Comparison of ENCODE assay signal across 8 mouse cellular contexts in genomic region chr5:65019823-65020222, GRCm38 (mm10). TPM values are rescaled to one million over a fixed set of nuclear protein-coding genes. Genes with fewer than 3 reads are reported as not detected.
DNase-seq lines count a peak whose midpoint lies in the region; ATAC-seq and TF ChIP-seq lines count a peak whose summit lies in the region.

No protein-coding gene starts in this region.

- no peak overlapping the region for H3K4me2 ChIP-seq in hindbrain, embryonic 13.5 days
- no peak overlapping the region for H3K4me2 ChIP-seq in limb, embryonic 14.5 days (replicated peaks; ENCODE audit: low read depth, low read length, severe bottlenecking)

- peak; percentile 84 for ATAC-seq in hindbrain, embryonic 13.5 days (ENCODE audit: low FRiP score)
- no peak for ATAC-seq in limb, embryonic 14.5 days (ENCODE audit: low FRiP score, low read depth)

- 51% methylated on average over 7 of the region's 7 CpGs for WGBS in hindbrain, embryonic 13.5 days
- WGBS in hindbrain, embryonic 10.5 days = 77% methylated on average over 7 of the region's 7 CpGs
- 48% methylated on average over 7 of the region's 7 CpGs for WGBS in limb, embryonic 14.5 days
- WGBS in small intestine, adult 2 months = 19% methylated on average over 7 of the region's 7 CpGs

- H3K36me3 ChIP-seq in hindbrain, embryonic 13.5 days = no peaks in the 10 kb centered on the region
- peaks cover 12% of the 10 kb centered on the region; the same call in 1 of the 2 replicates for H3K36me3 ChIP-seq in hindbrain, embryonic 10.5 days
- peaks cover 62% of the 10 kb centered on the region for H3K36me3 ChIP-seq in limb, embryonic 14.5 days (ENCODE audit: control insufficient read depth, insufficient read depth, low read length)
- peaks cover 22% of the 10 kb centered on the region for H3K36me3 ChIP-seq in small intestine, adult 2 months (ENCODE audit: control insufficient read depth, insufficient read depth, low read length)

- peaks cover 5% of the 10 kb centered on the region for H3K4me1 ChIP-seq in hindbrain, embryonic 13.5 days (replicated peaks)
- H3K4me1 ChIP-seq in hindbrain, embryonic 10.5 days (replicated peaks) = no peaks in the 10 kb centered on the region
- no peaks in the 10 kb centered on the region for H3K4me1 ChIP-seq in limb, embryonic 14.5 days (ENCODE audit: control insufficient read depth, insufficient read depth, low read length)
- no peaks in the 10 kb centered on the region; the same call in 1 of the 2 replicates for H3K4me1 ChIP-seq in small intestine, adult 2 months (ENCODE audit: control insufficient read depth, insufficient read depth, insufficient read length, low read length)

- H3K9me3 ChIP-seq in hindbrain, embryonic 13.5 days = no peaks in the 10 kb centered on the region
- no peaks in the 10 kb centered on the region for H3K9me3 ChIP-seq in hindbrain, embryonic 10.5 days
- no peaks in the 10 kb centered on the region for H3K9me3 ChIP-seq in limb, embryonic 14.5 days (ENCODE audit: control insufficient read depth, low read length)

- H3K27ac ChIP-seq in hindbrain, embryonic 13.5 days = peak overlapping the region; percentile 55
- H3K27ac ChIP-seq in hindbrain, embryonic 10.5 days = no peak overlapping the region
- H3K27ac ChIP-seq in limb, embryonic 14.5 days (replicated peaks; ENCODE audit: low read depth, low read length) = no peak overlapping the region
- H3K27ac ChIP-seq in small intestine, adult 2 months (ENCODE audit: insufficient read depth, low read depth, low read length) = no peak overlapping the region

- DNase-seq in hindbrain, embryonic 10.5 days (ENCODE audit: low spot score) = no peak
- peak; percentile 11 to 28 for DNase-seq in B cell, adult 2 months
- peak; percentile 71 for DNase-seq in adrenal gland, postnatal 10 days
- peak; percentile 39 for DNase-seq in gastrocnemius, postnatal 14 days
- DNase-seq in limb, embryonic 14.5 days (ENCODE audit: low spot score) = peak; percentile 37
- no peak for DNase-seq in thymus, postnatal 10 days (ENCODE audit: low spot score in 2 of 2)

- H3K27me3 ChIP-seq in hindbrain, embryonic 13.5 days = no peaks in the 10 kb centered on the region
- no peaks in the 10 kb centered on the region for H3K27me3 ChIP-seq in hindbrain, embryonic 10.5 days (ENCODE audit: insufficient read depth, poor library complexity, severe bottlenecking)
- no peaks in the 10 kb centered on the region for H3K27me3 ChIP-seq in limb, embryonic 14.5 days (ENCODE audit: control insufficient read depth, insufficient read depth, low read length)
- H3K27me3 ChIP-seq in small intestine, adult 2 months (ENCODE audit: control insufficient read depth, insufficient read depth, low read length) = no peaks in the 10 kb centered on the region

- intact Hi-C loops in gastrocnemius, postnatal 14 days (cut with DNase I; ENCODE audit: low total_unique reads) = no loop called here

- H3K4me3 ChIP-seq in hindbrain, embryonic 13.5 days = no peak overlapping the region
- H3K4me3 ChIP-seq in hindbrain, embryonic 10.5 days = no peak overlapping the region
- no peak overlapping the region for H3K4me3 ChIP-seq in limb, embryonic 14.5 days (replicated peaks; ENCODE audit: low read length)
- no peak overlapping the region for H3K4me3 ChIP-seq in small intestine, adult 2 months (ENCODE audit: low read depth, low read length)

- peak; percentile 30; the same call in 1 of the 2 replicates for TF ChIP-seq CTCF in small intestine, adult 2 months (IDR thresholded peaks at IDR 0.05; ENCODE audit: extremely low read depth, insufficient read length, insufficient replicate concordance, low read depth, low read length)

- TF ChIP-seq POLR2A in limb, embryonic 14.5 days (IDR thresholded peaks at IDR 0.05; ENCODE audit: borderline replicate concordance, extremely low read depth, insufficient read depth, insufficient read length) = no peak
- TF ChIP-seq POLR2A in small intestine, adult 2 months (IDR thresholded peaks at IDR 0.05; ENCODE audit: low read depth, low read length) = no peak

- H3K9ac ChIP-seq in hindbrain, embryonic 13.5 days = no peak overlapping the region
- H3K9ac ChIP-seq in limb, embryonic 14.5 days (ENCODE audit: low read depth, low read length, severe bottlenecking) = no peak overlapping the region

RNA-seq across cellular contexts. Expression of gene Fam114a1, which starts 50.0 kb away (rescaled TPM):
- polyA plus RNA-seq in hindbrain, embryonic 13.5 days (2015; fragmentation: Nextera tagmentation; extraction: Ambion mirVana) = 11.8 and 13.3 TPM in 2 replicates
- polyA plus RNA-seq in hindbrain, embryonic 10.5 days (2016; fragmentation: Nextera tagmentation; extraction: Ambion mirVana) = 16.8 and 18.3 TPM in 2 replicates
- total RNA-seq in adrenal gland, postnatal 10 days (2021) = 10 to 100 TPM; 28.1 to 28.4 TPM
- 10 to 100 TPM; 20.2 to 31.6 TPM for total RNA-seq in gastrocnemius, postnatal 14 days (2021)
- 69.6 and 71.7 TPM in 2 replicates for polyA plus RNA-seq in limb, embryonic 14.5 days (2012; rRNA removed)
- 51.7 and 52.9 TPM in 2 replicates for polyA plus RNA-seq in limb, embryonic 14.5 days (2014; fragmentation: Nextera tagmentation; extraction: Ambion mirVana)
- polyA plus RNA-seq in small intestine, adult 2 months (2012; rRNA removed) = 15.4 and 18.9 TPM in 2 replicates

RNA-seq across cellular contexts. Expression of gene Tlr6, which starts 59.9 kb away (rescaled TPM):
- polyA plus RNA-seq in hindbrain, embryonic 13.5 days (2015; fragmentation: Nextera tagmentation; extraction: Ambion mirVana) = 0.42 and 0.57 TPM in 2 replicates
- polyA plus RNA-seq in hindbrain, embryonic 10.5 days (2016; fragmentation: Nextera tagmentation; extraction: Ambion mirVana) = 0.24 and 0.29 TPM in 2 replicates
- total RNA-seq in adrenal gland, postnatal 10 days (2021) = 1 to 10 TPM; 1.8 TPM
- 1 to 10 TPM; 1.4 to 1.9 TPM for total RNA-seq in gastrocnemius, postnatal 14 days (2021)
- 1.7 and 3.1 TPM in 2 replicates for polyA plus RNA-seq in limb, embryonic 14.5 days (2012; rRNA removed)
- 1.2 and 1.5 TPM in 2 replicates for polyA plus RNA-seq in limb, embryonic 14.5 days (2014; fragmentation: Nextera tagmentation; extraction: Ambion mirVana)
- polyA plus RNA-seq in small intestine, adult 2 months (2012; rRNA removed) = 0.28 and 0.37 TPM in 2 replicates

Comparison
In these comparisons a context has a peak if more than half of its experiments do, and no peak if none do; other contexts are left out.
1. DNase-seq: peak in B cell, adult 2 months (2 of 2), adrenal gland, postnatal 10 days (single experiment), gastrocnemius, postnatal 14 days (single experiment) and limb, embryonic 14.5 days (single experiment); none in hindbrain, embryonic 10.5 days (single experiment) and thymus, postnatal 10 days (0 of 2).